Mouse (Mus musculus): Measurements from ENCODE around the gene Bnip1. TPM values are rescaled to one million over a fixed set of nuclear protein-coding genes. Genes with fewer than 3 reads are reported as not detected.

The Bnip1 gene
- total and polyA plus RNA-seq, 3 experiments, result 50.9 to 59.6 (median 54.6) TPM

DNA sequence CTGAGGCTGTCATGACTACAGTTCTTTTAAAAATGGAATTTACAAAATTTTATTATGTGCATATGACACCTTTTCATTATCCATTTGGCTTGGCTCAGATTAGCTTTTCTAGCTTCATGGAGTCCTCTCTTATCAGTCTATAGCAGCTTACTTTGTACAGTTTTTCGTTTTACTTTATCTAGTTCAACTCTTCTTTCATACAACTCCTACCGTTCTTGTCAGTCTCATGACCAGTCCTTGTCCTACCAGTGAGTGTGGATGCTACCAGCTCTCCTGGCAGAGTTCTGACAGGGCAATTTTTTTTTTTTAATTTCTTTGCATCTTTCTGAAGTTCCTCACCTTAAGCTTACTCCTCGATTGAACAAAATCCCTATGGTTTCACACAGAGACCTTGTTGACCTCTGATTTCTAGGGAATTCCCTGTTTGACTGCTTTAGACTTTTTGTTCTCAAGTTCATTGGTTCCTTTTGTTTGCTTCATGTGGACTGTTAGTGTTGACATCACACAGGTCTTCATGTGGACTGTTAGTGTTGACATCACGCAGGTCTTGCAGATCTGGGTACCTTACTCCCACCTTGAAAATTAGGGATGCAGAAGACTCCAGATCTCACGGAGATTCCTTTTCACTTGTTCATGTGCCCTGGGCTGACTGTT, 13.6 kb upstream of the Bnip1 start:
- peaks cover 30 to 51% of the 10 kb centered on the region in 2 experiments for H3K36me3 ChIP-seq (replicated peaks in 1 of 2; ENCODE audit: control insufficient read depth in 1 of 2, insufficient read depth in 1 of 2, low read length in 1 of 2)
- H3K4me3 ChIP-seq (replicated peaks in 1 of 3; ENCODE audit: low read depth in 2 of 3, low read length in 2 of 3, poor library complexity in 1 of 3), result no peak overlapping the region
- no peaks in the 10 kb centered on the region for H3K9me3 ChIP-seq (replicated peaks; ENCODE audit: low read length)
- no peaks in the 10 kb centered on the region; a peak in 1 of 4 replicates for H3K4me1 ChIP-seq (ENCODE audit: control insufficient read depth in 1 of 2, insufficient read depth in 2 of 2)
- no peak for TF ChIP-seq NRF1 (IDR thresholded peaks at IDR 0.05; ENCODE audit: low read depth, low read length)
- TF ChIP-seq MYC (IDR thresholded peaks at IDR 0.05; ENCODE audit: low read depth, low read length), result no peak
- no peak for TF ChIP-seq ETS1 (conservative IDR thresholded peaks at IDR 0.05; ENCODE audit: low read depth, low read length)
- TF ChIP-seq TCF12 (IDR thresholded peaks at IDR 0.05; ENCODE audit: low read depth, low read length), result no peak
- TF ChIP-seq USF1 (IDR thresholded peaks at IDR 0.05; ENCODE audit: low read depth, low read length), result no peak
- TF ChIP-seq EP300 (IDR thresholded peaks at IDR 0.05; ENCODE audit: low read length), result no peak
- H3K4me2 ChIP-seq (ENCODE audit: insufficient read depth, low read depth, poor library complexity, severe bottlenecking), result no peak overlapping the region
- H3K9ac ChIP-seq (ENCODE audit: insufficient read depth, low read depth), result no peak overlapping the region
- DNase-seq (ENCODE audit: extremely low read depth), result no peak
- in situ Hi-C loops (cut with MboI; ENCODE audit: low pct_ligation_motif_present, low pct_unique_long_range_greater_than_20kb, low sequenced_read_pairs), result no loop called here
- no peaks in the 10 kb centered on the region for H3K27me3 ChIP-seq (replicated peaks)
- no peak overlapping the region for H3K27ac ChIP-seq (ENCODE audit: insufficient read depth, low read depth)
- dilution Hi-C loops (cut with MboI; ENCODE audit: extremely low pct_ligation_motif_present, extremely low pct_unique_long_range_greater_than_20kb, low sequenced_read_pairs), result no loop called here
- no peaks in the 10 kb centered on the region for H3K79me2 ChIP-seq (replicated peaks; ENCODE audit: control insufficient read depth, extremely low read depth, insufficient read depth, poor library complexity, severe bottlenecking)

DNA sequence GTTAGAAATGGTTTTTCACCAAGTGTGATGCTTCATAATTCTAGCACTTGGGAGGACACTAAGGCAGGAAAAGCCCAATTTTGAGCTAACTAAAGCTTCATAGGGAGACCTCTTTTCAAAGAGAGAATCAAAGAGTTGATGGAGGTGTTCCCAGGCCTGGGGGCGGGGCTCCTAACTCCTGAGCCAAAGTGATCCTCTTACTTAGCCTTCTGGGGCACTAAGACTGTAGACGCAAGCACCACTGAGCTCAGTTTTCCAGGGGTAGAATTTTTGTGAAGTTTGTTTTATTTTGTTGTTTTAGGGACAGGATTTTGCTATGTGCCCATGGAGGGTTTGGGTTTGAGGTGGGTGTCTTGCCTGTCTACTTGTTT, 13.1 kb upstream of the Bnip1 start:
- Histone ChIP-seq H3K9ac (ENCODE audit: insufficient read depth, low read depth) (no peak overlapping the region), H3K79me2 (replicated peaks; ENCODE audit: control insufficient read depth, extremely low read depth, insufficient read depth, poor library complexity, severe bottlenecking) (no peaks in the 10 kb centered on the region), H3K4me3 (replicated peaks in 1 of 3; ENCODE audit: low read depth in 2 of 3, low read length in 2 of 3, poor library complexity in 1 of 3) (no peak overlapping the region), H3K9me3 (replicated peaks; ENCODE audit: low read length) (no peaks in the 10 kb centered on the region), H3K27ac (ENCODE audit: insufficient read depth, low read depth) (no peak overlapping the region), H3K36me3 (replicated peaks in 1 of 2; ENCODE audit: control insufficient read depth in 1 of 2, insufficient read depth in 1 of 2, low read length in 1 of 2) (peaks cover 27 to 47% of the 10 kb centered on the region in 2 experiments), H3K4me1 (ENCODE audit: control insufficient read depth in 1 of 2, insufficient read depth in 2 of 2) (no peaks in the 10 kb centered on the region; a peak in 1 of 4 replicates), H3K4me2 (ENCODE audit: insufficient read depth, low read depth, poor library complexity, severe bottlenecking) (no peak overlapping the region), H3K27me3 (replicated peaks) (no peaks in the 10 kb centered on the region)
- DNase-seq (ENCODE audit: extremely low read depth), result no peak
- in situ Hi-C loops (cut with MboI; ENCODE audit: low pct_ligation_motif_present, low pct_unique_long_range_greater_than_20kb, low sequenced_read_pairs) (no loop called here), dilution Hi-C loops (cut with MboI; ENCODE audit: extremely low pct_ligation_motif_present, extremely low pct_unique_long_range_greater_than_20kb, low sequenced_read_pairs) (no loop called here)
- no peak for TF ChIP-seq TCF12 (IDR thresholded peaks at IDR 0.05; ENCODE audit: low read depth, low read length)

GRCm38 (mm10) chr17:26776211-26776610, 4.7 kb upstream of the Bnip1 start:
- H3K4me1 ChIP-seq (ENCODE audit: control insufficient read depth in 1 of 2, insufficient read depth in 2 of 2), result peaks cover 8 to 19% of the 10 kb centered on the region in 2 experiments; a peak in 3 of 4 replicates
- peaks cover 9 to 19% of the 10 kb centered on the region in 2 experiments for H3K36me3 ChIP-seq (replicated peaks in 1 of 2; ENCODE audit: control insufficient read depth in 1 of 2, insufficient read depth in 1 of 2, low read length in 1 of 2)
- dilution Hi-C loops (cut with MboI; ENCODE audit: extremely low pct_ligation_motif_present, extremely low pct_unique_long_range_greater_than_20kb, low sequenced_read_pairs) (no loop called here), in situ Hi-C loops (cut with MboI; ENCODE audit: low pct_ligation_motif_present, low pct_unique_long_range_greater_than_20kb, low sequenced_read_pairs) (no loop called here)
- H3K27ac ChIP-seq (ENCODE audit: insufficient read depth, low read depth), result no peak overlapping the region
- no peaks in the 10 kb centered on the region for H3K79me2 ChIP-seq (replicated peaks; ENCODE audit: control insufficient read depth, extremely low read depth, insufficient read depth, poor library complexity, severe bottlenecking)
- H3K9ac ChIP-seq (ENCODE audit: insufficient read depth, low read depth), result no peak overlapping the region
- H3K27me3 ChIP-seq (replicated peaks), result no peaks in the 10 kb centered on the region
- no peak overlapping the region for H3K4me2 ChIP-seq (ENCODE audit: insufficient read depth, low read depth, poor library complexity, severe bottlenecking)
- H3K9me3 ChIP-seq (replicated peaks; ENCODE audit: low read length), result no peaks in the 10 kb centered on the region
- no peak overlapping the region for H3K4me3 ChIP-seq (replicated peaks in 1 of 3; ENCODE audit: low read depth in 2 of 3, low read length in 2 of 3, poor library complexity in 1 of 3)
- no peak for DNase-seq (ENCODE audit: extremely low read depth)
- TF ChIP-seq ZC3H11A (IDR thresholded peaks at IDR 0.05; ENCODE audit: low read depth, low read length) (no peak), ZNF384 (IDR thresholded peaks at IDR 0.05; ENCODE audit: low read depth, low read length) (no peak), RAD21 (IDR thresholded peaks at IDR 0.05; ENCODE audit: low read depth, low read length) (no peak), USF1 (IDR thresholded peaks at IDR 0.05; ENCODE audit: low read depth, low read length) (no peak), MXI1 (IDR thresholded peaks at IDR 0.05; ENCODE audit: low read depth, low read length) (no peak), ZMIZ1 (IDR thresholded peaks at IDR 0.05; ENCODE audit: low read depth, low read length) (no peak), HCFC1 (IDR thresholded peaks at IDR 0.05; ENCODE audit: low read depth, low read length) (no peak), TBP (conservative IDR thresholded peaks at IDR 0.05; ENCODE audit: low read depth, low read length) (no peak), MAX (IDR thresholded peaks at IDR 0.05; ENCODE audit: low read length) (no peak), MAFK (IDR thresholded peaks at IDR 0.05; ENCODE audit: insufficient replicate concordance, low read length) (no peak), KAT2A (IDR thresholded peaks at IDR 0.05; ENCODE audit: insufficient replicate concordance, low read length) (no peak), POLR2AphosphoS2 (IDR thresholded peaks at IDR 0.05; ENCODE audit: low read depth, low read length) (no peak), UBTF (IDR thresholded peaks at IDR 0.05; ENCODE audit: low read depth, low read length) (no peak), JUN (IDR thresholded peaks at IDR 0.05; ENCODE audit: insufficient read depth, low read depth, low read length) (no peak), CHD1 (IDR thresholded peaks at IDR 0.05; ENCODE audit: low read depth, low read length) (no peak), USF2 (conservative IDR thresholded peaks at IDR 0.05; ENCODE audit: low read depth, low read length) (no peak)

Data from CH12.LX (cell line).